Mouse (Mus musculus): ENCODE data around the gene Them4. TPM values are rescaled to one million over a fixed set of nuclear protein-coding genes. Genes with fewer than 3 reads are reported as not detected.

Them4 gene
- total RNA-seq, 2 experiments from 2014 or later, result 25.0 to 30.5 TPM

- DNase-seq (ENCODE audit: low spot score in 2 of 2), result peak; percentile 84 to 92
Measured at GRCm38 (mm10) chr3:94366761-94367160, 56.9 kb downstream of the Them4 start.

- no peak for DNase-seq (ENCODE audit: low spot score in 2 of 2)
Measured at GRCm38 (mm10) chr3:94367511-94367910, 57.6 kb downstream of the Them4 start.

GRCm38 (mm10) chr3:94368631-94369030, 58.7 kb downstream of the Them4 start:
- DNase-seq (ENCODE audit: low spot score in 2 of 2), result no peak

- no peak for DNase-seq (ENCODE audit: low spot score in 2 of 2)
Measured at GRCm38 (mm10) chr3:94369709-94370108, 59.8 kb downstream of the Them4 start.

GRCm38 (mm10) chr3:94371637-94372036, 61.7 kb downstream of the Them4 start:
- peak; percentile 54 to 55 for DNase-seq (ENCODE audit: low spot score in 2 of 2)

GRCm38 (mm10) chr3:94372038-94372437, 62.1 kb downstream of the Them4 start:
- DNase-seq (ENCODE audit: low spot score in 2 of 2), result no peak

GRCm38 (mm10) chr3:94372641-94373040, 62.8 kb downstream of the Them4 start, which contains the start of gene Rorc:
Gene Rorc, plus strand, starts transcription at chr3:94372794.
- DNase-seq (ENCODE audit: low spot score in 2 of 2), result no peak

GRCm38 (mm10) chr3:94373090-94373489, 63.2 kb downstream of the Them4 start:
- DNase-seq (ENCODE audit: low spot score in 2 of 2), result no peak

GRCm38 (mm10) chr3:94373597-94374011, 63.7 kb downstream of the Them4 start:
- no peak for DNase-seq (ENCODE audit: low spot score in 2 of 2)

GRCm38 (mm10) chr3:94374636-94375035, 64.7 kb downstream of the Them4 start:
- no peak for DNase-seq (ENCODE audit: low spot score in 2 of 2)

GRCm38 (mm10) chr3:94375146-94375545, 65.3 kb downstream of the Them4 start:
- no peak for DNase-seq (ENCODE audit: low spot score in 2 of 2)

- DNase-seq (ENCODE audit: low spot score in 2 of 2), result no peak
Measured at GRCm38 (mm10) chr3:94375861-94376260, 66.0 kb downstream of the Them4 start.

- DNase-seq (ENCODE audit: low spot score in 2 of 2), result no peak
Measured at GRCm38 (mm10) chr3:94377028-94377923, 67.4 kb downstream of the Them4 start.

- no peak for DNase-seq (ENCODE audit: low spot score in 2 of 2)
Measured at GRCm38 (mm10) chr3:94379831-94380510, 70.1 kb downstream of the Them4 start.

Other genes with a start within 250 kb of the Them4 start
- gene Gm10697, start 237.4 kb upstream of the Them4 start, total RNA-seq (2021), result not detected
- gene Gm10696, start 131.9 kb upstream of the Them4 start, total RNA-seq (2021), result not detected
- gene Gm5286, start 113.4 kb upstream of the Them4 start, total RNA-seq (2021), result not detected
- not detected for gene Gm4778, start 46.1 kb upstream of the Them4 start, total RNA-seq (2021)
- not detected for gene Them5, start 32.0 kb downstream of the Them4 start, total RNA-seq (2021)
- gene C2cd4d, start 52.3 kb downstream of the Them4 start, total RNA-seq (2021), result under 1 TPM; 0.48 TPM
- gene Rorc, start 62.7 kb downstream of the Them4 start, total RNA-seq (2021), result under 1 TPM; 0.29 to 0.88 TPM
- gene Lingo4, start 88.4 kb downstream of the Them4 start, total RNA-seq (2021), result 1 to 10 TPM; 1.3 to 1.6 TPM
- gene Tdrkh, start 103.2 kb downstream of the Them4 start, total RNA-seq (2021), result 10 to 100 TPM; 44.7 to 46.4 TPM
- 10 to 100 TPM; 42.8 TPM for gene Mrpl9, start 133.2 kb downstream of the Them4 start, total RNA-seq (2021)
- under 1 TPM in 1 of 2 experiments, not detected in 1; 0.41 TPM for gene Oaz3, start 133.8 kb downstream of the Them4 start, total RNA-seq (2021)
- 100 to 1,000 TPM; 205 to 208 TPM for gene Celf3, start 168.2 kb downstream of the Them4 start, total RNA-seq (2021)
- gene Riiad1, start 170.3 kb downstream of the Them4 start, total RNA-seq (2021), result 1 to 10 TPM; 6.0 to 7.1 TPM